Mouse (Mus musculus): ENCODE measurements around the gene St3gal6. TPM values are rescaled to one million over a fixed set of nuclear protein-coding genes. Genes with fewer than 3 reads are reported as not detected.

The St3gal6 gene
- polyA plus RNA-seq (2014; fragmentation: Nextera tagmentation; extraction: Ambion mirVana): 9.7 and 11.1 TPM in 2 replicates

DNA sequence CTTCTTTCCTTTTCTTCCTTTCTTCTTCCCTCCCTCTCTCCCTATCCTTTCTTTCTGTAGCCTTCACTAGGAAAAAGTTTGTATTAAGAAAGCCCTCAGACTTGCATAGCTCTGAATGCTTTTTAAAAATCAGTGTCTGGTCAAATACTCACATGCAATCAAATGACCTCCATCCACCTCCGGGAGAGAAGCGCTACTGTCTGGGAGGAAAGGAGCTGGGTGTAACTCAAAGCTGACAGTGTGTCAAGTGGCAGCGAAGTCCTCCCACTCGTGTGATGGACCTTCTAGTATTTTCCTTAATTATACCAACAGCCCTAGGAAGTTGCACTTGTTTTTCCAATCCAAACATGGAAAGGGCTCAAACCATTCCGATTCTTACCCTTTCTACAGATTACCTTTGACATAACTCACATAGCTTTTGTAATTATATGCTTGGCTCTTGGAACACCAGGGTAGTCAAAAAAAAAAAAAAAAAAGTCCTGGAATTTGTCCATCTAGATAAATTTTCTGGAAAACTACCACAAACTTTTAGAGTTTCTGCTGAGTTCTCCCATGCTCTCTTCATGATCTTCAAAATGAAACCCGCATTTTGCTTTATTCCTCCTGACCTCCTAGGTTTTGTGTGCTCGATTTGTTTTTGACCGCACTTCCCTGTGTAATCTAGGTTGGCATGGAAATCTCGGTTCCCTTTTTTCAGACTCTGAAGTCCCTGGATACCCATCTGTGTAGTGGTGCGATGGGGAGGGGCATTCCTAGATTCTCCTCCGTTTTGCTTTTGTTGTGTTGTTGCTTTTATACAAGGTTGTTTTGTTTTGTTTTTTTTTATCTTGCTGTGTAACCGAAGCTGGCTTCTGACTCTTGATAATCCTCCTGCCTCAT, at the start of gene St3gal6:
Gene St3gal6, minus strand, starts transcription at position 272 of the 879 bp plus-strand sequence.
- Histone ChIP-seq H3K4me1 (ENCODE audit: control insufficient read depth, insufficient read depth, low read length) (0 out of 2 replicates have a peak, but pooled peaks cover 6% of the 10 kb centered on the region), H3K27ac (ENCODE audit: low read length) (peak within 1 kb of the TSS; percentile 44; the same call in 1 of the 2 replicates), H3K9me3 (ENCODE audit: control insufficient read depth, low read depth, low read length) (no peaks in the 10 kb centered on the region), H3K9ac (replicated peaks; ENCODE audit: low read depth, low read length) (peak within 1 kb of the TSS; percentile 36), H3K4me3 (ENCODE audit: low read depth, low read length) (peak within 1 kb of the TSS; percentile 48), H3K36me3 (ENCODE audit: control insufficient read depth, insufficient read depth, low read length) (no peaks in the 10 kb centered on the region), H3K27me3 (ENCODE audit: control insufficient read depth, insufficient read depth, low read length) (no peaks in the 10 kb centered on the region), H3K4me2 (replicated peaks; ENCODE audit: low read depth, low read length) (peak within 1 kb of the TSS; percentile 85)
- ATAC-seq (ENCODE audit: insufficient number of reproducible peaks, insufficient read depth, low FRiP score, low read depth): no peak
- 86% methylated on average over 12 of the region's 12 CpGs for WGBS

DNA sequence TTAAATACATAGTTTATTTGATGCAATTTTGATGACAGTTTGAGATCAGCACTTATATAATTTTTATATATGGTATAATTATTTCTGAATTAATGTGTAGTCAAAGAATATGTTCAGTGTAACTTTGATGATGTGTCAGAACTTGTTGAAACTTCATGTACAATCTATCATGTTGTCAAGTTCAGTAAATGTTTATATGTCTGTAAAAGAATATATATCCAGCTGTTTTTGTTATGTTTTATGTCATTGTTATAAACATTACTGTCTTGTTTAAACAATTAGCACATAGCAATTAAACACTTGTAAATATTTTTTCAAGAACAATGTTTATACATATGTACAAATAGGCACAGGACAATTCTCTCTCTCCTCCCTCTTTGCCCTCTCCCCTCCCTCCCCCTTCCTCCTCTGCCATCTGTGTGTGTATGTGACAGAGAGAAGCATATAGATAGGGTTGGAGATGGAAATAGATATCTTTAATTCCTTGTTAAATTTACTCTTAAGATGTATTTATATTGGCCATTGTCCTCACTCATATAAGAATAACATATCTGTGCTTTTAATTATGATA, 46.7 kb upstream of the St3gal6 start:
- no peak for ATAC-seq (ENCODE audit: insufficient number of reproducible peaks, insufficient read depth, low FRiP score, low read depth)
- no peak overlapping the region for H3K9ac ChIP-seq (replicated peaks; ENCODE audit: low read depth, low read length)
- H3K27me3 ChIP-seq (ENCODE audit: control insufficient read depth, insufficient read depth, low read length): no peaks in the 10 kb centered on the region
- H3K4me1 ChIP-seq (ENCODE audit: control insufficient read depth, insufficient read depth, low read length): no peaks in the 10 kb centered on the region
- H3K4me3 ChIP-seq (ENCODE audit: low read depth, low read length): no peak overlapping the region
- no peaks in the 10 kb centered on the region for H3K36me3 ChIP-seq (ENCODE audit: control insufficient read depth, insufficient read depth, low read length)
- no peak overlapping the region for H3K27ac ChIP-seq (ENCODE audit: low read length)
- no peak overlapping the region for H3K4me2 ChIP-seq (replicated peaks; ENCODE audit: low read depth, low read length)
- no peaks in the 10 kb centered on the region for H3K9me3 ChIP-seq (ENCODE audit: control insufficient read depth, low read depth, low read length)

DNA sequence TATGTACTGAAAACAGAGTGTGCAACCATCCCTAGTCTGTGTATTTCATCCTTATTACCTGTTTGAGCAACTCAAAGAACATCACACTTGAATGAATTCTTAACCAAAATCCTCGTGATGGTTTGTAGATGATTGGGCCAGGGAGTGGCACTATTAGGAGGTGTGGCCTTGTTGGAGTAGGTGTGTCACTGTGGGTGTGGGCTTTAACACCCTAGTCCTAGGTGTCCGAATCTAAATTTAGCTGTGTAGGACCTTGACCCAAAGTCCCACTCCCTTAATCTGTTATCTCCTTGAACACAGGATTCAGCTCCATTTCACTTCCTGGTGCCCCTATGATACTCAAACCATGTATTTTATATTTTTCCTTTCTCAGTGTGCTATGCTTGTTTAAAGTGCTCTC, 37.2 kb upstream of the St3gal6 start:
- no peak for ATAC-seq (ENCODE audit: insufficient number of reproducible peaks, insufficient read depth, low FRiP score, low read depth)
- no peak overlapping the region for H3K4me3 ChIP-seq (ENCODE audit: low read depth, low read length)
- no peaks in the 10 kb centered on the region for H3K27me3 ChIP-seq (ENCODE audit: control insufficient read depth, insufficient read depth, low read length)
- H3K9ac ChIP-seq (replicated peaks; ENCODE audit: low read depth, low read length): no peak overlapping the region
- H3K4me1 ChIP-seq (ENCODE audit: control insufficient read depth, insufficient read depth, low read length): no peaks in the 10 kb centered on the region
- H3K36me3 ChIP-seq (ENCODE audit: control insufficient read depth, insufficient read depth, low read length): no peaks in the 10 kb centered on the region
- WGBS: 83% methylated on average over 2 of the region's 2 CpGs
- no peak overlapping the region for H3K4me2 ChIP-seq (replicated peaks; ENCODE audit: low read depth, low read length)
- no peak overlapping the region for H3K27ac ChIP-seq (ENCODE audit: low read length)
- no peaks in the 10 kb centered on the region for H3K9me3 ChIP-seq (ENCODE audit: control insufficient read depth, low read depth, low read length)

DNA sequence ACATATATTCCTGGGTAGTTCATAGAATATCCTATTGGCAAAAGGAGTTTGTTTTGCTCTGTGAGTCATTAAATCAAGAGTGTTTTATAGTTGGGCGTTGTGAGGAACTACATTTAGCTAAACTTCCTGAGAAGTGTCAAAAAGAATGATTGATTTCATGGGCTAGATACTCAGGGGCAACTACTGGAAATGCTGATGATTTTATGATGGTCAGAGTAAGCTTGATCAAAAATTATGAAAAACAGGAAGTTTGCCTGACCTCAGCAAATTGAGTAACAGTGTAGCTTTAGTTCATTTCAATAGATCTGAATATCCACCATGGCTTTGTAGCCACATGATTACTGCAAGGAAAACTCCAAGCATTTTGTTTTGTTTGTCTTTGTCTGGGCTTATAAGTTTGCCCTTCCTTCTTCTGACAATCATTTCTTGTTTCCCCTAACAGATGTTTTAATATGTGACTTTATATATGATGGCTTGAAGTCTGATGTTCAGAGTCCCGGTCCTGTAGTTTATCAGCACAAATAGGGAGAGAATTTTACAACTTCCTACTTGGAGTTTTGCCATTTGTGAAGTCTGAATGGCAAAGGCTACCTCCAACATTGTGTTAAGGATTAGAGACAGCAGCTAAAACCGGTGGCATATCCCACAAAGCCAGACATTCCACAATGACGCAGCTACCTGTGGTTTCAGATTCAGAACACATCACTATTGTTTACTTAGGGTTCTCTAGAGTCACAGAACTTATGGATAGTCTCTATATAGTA, 32.2 kb upstream of the St3gal6 start:
- no peak for ATAC-seq (ENCODE audit: insufficient number of reproducible peaks, insufficient read depth, low FRiP score, low read depth)

DNA sequence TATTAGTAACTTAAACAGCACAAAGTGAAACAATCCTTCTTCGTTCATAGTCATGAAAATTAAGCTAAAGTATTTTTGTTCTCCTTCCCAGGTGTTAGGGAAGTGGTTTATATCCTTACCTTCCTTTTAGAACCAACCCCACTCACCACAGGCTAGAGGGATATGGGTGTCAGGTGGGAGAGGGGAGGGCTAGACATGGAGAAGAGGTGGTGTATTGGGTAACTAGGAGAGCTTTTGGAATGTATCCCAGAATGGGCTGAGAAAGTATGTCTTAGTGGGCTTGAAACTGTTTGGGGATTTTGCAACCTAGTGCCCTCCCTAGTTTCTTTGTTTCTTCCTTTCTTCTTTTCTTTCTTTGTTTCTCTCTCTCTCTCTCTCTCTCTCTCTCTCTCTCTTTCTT, 30.6 kb upstream of the St3gal6 start:
- Histone ChIP-seq H3K27me3 (ENCODE audit: control insufficient read depth, insufficient read depth, low read length) (no peaks in the 10 kb centered on the region), H3K4me3 (ENCODE audit: low read depth, low read length) (no peak overlapping the region), H3K36me3 (ENCODE audit: control insufficient read depth, insufficient read depth, low read length) (no peaks in the 10 kb centered on the region), H3K27ac (ENCODE audit: low read length) (no peak overlapping the region), H3K4me1 (ENCODE audit: control insufficient read depth, insufficient read depth, low read length) (no peaks in the 10 kb centered on the region), H3K4me2 (replicated peaks; ENCODE audit: low read depth, low read length) (no peak overlapping the region), H3K9ac (replicated peaks; ENCODE audit: low read depth, low read length) (no peak overlapping the region), H3K9me3 (ENCODE audit: control insufficient read depth, low read depth, low read length) (no peaks in the 10 kb centered on the region)
- ATAC-seq (ENCODE audit: insufficient number of reproducible peaks, insufficient read depth, low FRiP score, low read depth): no peak
- WGBS: 69% methylated on average over 1 of the region's 1 CpGs

More for the DNA sequence above, 32.2 kb upstream of the St3gal6 start:
- 58% methylated on average over 4 of the region's 4 CpGs for WGBS
- no peak overlapping the region for H3K27ac ChIP-seq (ENCODE audit: low read length)
- H3K4me3 ChIP-seq (ENCODE audit: low read depth, low read length): no peak overlapping the region
- H3K9me3 ChIP-seq (ENCODE audit: control insufficient read depth, low read depth, low read length): no peaks in the 10 kb centered on the region
- H3K36me3 ChIP-seq (ENCODE audit: control insufficient read depth, insufficient read depth, low read length): no peaks in the 10 kb centered on the region
- no peaks in the 10 kb centered on the region for H3K4me1 ChIP-seq (ENCODE audit: control insufficient read depth, insufficient read depth, low read length)
- H3K4me2 ChIP-seq (replicated peaks; ENCODE audit: low read depth, low read length): no peak overlapping the region
- no peaks in the 10 kb centered on the region for H3K27me3 ChIP-seq (ENCODE audit: control insufficient read depth, insufficient read depth, low read length)
- H3K9ac ChIP-seq (replicated peaks; ENCODE audit: low read depth, low read length): no peak overlapping the region

DNA sequence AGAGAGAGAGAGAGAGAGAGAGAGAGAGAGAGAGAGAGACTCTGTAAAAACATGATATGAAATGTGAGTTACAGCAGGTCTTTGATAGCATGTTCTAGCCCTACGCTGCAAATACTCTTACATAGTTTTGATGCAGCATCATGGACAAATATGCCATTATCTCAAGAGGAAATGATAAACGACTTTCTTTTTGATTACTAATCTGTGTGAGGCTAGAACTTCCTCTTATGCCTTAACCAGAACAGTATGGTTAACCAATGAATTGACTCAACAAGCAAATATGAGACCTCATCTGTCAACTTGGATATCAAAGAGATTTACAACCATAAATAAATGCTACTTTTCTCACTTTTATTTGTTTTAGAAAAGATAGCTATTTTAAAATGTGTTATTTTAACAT, 24.0 kb upstream of the St3gal6 start:
- 77% methylated on average over 2 of the region's 2 CpGs for WGBS
- Histone ChIP-seq H3K4me3 (ENCODE audit: low read depth, low read length) (no peak overlapping the region), H3K4me1 (ENCODE audit: control insufficient read depth, insufficient read depth, low read length) (no peaks in the 10 kb centered on the region), H3K27me3 (ENCODE audit: control insufficient read depth, insufficient read depth, low read length) (no peaks in the 10 kb centered on the region), H3K4me2 (replicated peaks; ENCODE audit: low read depth, low read length) (no peak overlapping the region), H3K9me3 (ENCODE audit: control insufficient read depth, low read depth, low read length) (no peaks in the 10 kb centered on the region), H3K9ac (replicated peaks; ENCODE audit: low read depth, low read length) (no peak overlapping the region), H3K27ac (ENCODE audit: low read length) (no peak overlapping the region), H3K36me3 (ENCODE audit: control insufficient read depth, insufficient read depth, low read length) (no peaks in the 10 kb centered on the region)
- ATAC-seq (ENCODE audit: insufficient number of reproducible peaks, insufficient read depth, low FRiP score, low read depth): no peak

DNA sequence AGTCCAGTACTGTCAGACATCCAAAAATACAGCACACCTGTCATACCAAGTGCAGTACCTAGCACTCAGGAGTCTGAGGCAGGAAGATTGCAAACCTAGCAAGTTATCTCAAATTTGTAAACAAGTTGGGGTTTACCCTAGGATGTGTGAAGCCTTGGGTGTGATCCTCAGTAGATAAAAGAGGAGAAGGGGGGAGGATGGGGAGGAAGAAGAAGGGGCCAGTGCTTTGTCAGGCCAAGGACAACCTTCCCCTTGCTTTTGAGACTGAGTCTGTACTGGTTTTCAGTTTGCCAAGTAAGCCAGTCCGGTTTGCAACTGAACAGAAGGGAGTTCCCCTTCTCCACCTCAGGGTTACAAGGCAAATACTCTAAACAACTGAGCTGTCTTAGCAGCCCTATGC, 22.1 kb upstream of the St3gal6 start:
- Histone ChIP-seq H3K4me1 (ENCODE audit: control insufficient read depth, insufficient read depth, low read length) (no peaks in the 10 kb centered on the region), H3K4me3 (ENCODE audit: low read depth, low read length) (no peak overlapping the region), H3K4me2 (replicated peaks; ENCODE audit: low read depth, low read length) (no peak overlapping the region), H3K9ac (replicated peaks; ENCODE audit: low read depth, low read length) (no peak overlapping the region), H3K36me3 (ENCODE audit: control insufficient read depth, insufficient read depth, low read length) (no peaks in the 10 kb centered on the region), H3K9me3 (ENCODE audit: control insufficient read depth, low read depth, low read length) (no peaks in the 10 kb centered on the region), H3K27ac (ENCODE audit: low read length) (no peak overlapping the region), H3K27me3 (ENCODE audit: control insufficient read depth, insufficient read depth, low read length) (no peaks in the 10 kb centered on the region)
- ATAC-seq (ENCODE audit: insufficient number of reproducible peaks, insufficient read depth, low FRiP score, low read depth): no peak
- 47% methylated on average over 1 of the region's 1 CpGs for WGBS

DNA sequence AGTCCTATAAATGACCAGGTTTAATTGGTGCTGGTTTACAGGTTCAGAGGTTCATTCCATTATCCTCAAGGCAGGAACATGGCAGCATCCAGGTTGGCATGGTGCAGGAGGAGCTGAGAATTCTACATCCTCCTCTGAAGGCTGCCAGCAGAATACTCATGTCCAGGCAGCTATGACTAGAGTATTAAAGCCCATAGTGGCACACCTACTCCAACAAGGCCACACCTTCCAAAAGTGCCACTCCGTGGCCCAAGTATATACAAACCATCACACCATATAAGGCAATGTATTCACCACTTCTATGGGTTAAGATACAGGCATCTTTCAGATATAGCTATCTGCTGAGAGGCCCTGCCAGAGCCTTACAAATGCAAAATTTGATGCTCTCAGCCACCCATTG, 15.4 kb upstream of the St3gal6 start:
- WGBS: 61% methylated on average over 1 of the region's 1 CpGs
- no peak for ATAC-seq (ENCODE audit: insufficient number of reproducible peaks, insufficient read depth, low FRiP score, low read depth)
- H3K4me1 ChIP-seq (ENCODE audit: control insufficient read depth, insufficient read depth, low read length): no peaks in the 10 kb centered on the region

More for the DNA sequence above, 15.4 kb upstream of the St3gal6 start:
- Histone ChIP-seq H3K27me3 (ENCODE audit: control insufficient read depth, insufficient read depth, low read length) (no peaks in the 10 kb centered on the region), H3K9ac (replicated peaks; ENCODE audit: low read depth, low read length) (no peak overlapping the region), H3K36me3 (ENCODE audit: control insufficient read depth, insufficient read depth, low read length) (no peaks in the 10 kb centered on the region), H3K4me2 (replicated peaks; ENCODE audit: low read depth, low read length) (no peak overlapping the region), H3K4me3 (ENCODE audit: low read depth, low read length) (no peak overlapping the region), H3K9me3 (ENCODE audit: control insufficient read depth, low read depth, low read length) (no peaks in the 10 kb centered on the region), H3K27ac (ENCODE audit: low read length) (no peak overlapping the region)
